Mouse (Mus musculus) neural tube, postnatal 0 days (tissue): ENCODE data around the gene Rtbdn. TPM values are rescaled to one million over a fixed set of nuclear protein-coding genes. Genes with fewer than 3 reads are reported as not detected.

ENCODE experiments used
- microRNA-seq: library from miRNA; unstranded; fragments of <30 nt; microRNA quantifications from one replicate; pipeline ENCODE4, GENCODE M21; 2016
- polyA plus RNA-seq: library from polyadenylated mRNA; unstranded; fragments of >200 nt; fragmentation: Nextera tagmentation; extraction: Ambion mirVana; gene quantifications from 2 replicates; pipeline ENCODE4 v1.2.1, GENCODE M21; 2015

The Rtbdn gene
- polyA plus RNA-seq: 3.0 and 4.9 TPM in 2 replicates

DNA sequence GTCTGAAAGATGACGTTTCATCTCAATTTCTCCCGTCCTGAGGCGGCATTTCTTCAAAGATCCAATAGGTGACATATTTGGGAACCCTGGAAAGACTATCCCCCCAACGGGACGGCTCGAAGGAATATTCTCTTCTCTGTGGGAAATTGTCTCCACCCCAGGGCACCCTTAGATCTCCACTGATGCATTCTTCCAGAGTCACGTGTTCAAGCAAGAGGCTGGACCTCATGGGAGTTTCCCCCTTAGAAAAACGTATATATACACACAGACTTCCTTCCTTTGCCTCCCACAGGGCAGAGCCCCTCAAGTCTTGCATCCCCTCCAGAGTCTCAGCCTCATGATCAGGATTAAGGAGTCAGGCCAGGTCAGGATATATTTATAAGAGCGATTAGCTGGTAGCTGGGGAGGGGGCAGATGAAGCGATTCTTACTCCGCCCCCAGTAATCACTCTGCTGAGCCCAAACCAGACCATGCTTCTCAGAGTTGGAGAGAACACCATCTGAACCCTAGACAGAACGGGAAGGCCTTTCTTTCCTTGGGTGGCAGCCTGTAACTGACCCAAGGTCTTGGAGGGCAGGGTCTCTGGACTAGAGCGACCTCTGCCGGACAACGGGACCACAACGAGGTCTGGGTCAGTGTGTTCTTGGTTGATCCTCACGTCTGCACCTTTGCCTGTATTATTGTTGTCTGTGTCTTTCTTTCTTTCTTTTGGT, at the start of gene Rtbdn:
Rtbdn (plus strand) TSS at position 464 of the 713 bp plus-strand sequence.

DNA sequence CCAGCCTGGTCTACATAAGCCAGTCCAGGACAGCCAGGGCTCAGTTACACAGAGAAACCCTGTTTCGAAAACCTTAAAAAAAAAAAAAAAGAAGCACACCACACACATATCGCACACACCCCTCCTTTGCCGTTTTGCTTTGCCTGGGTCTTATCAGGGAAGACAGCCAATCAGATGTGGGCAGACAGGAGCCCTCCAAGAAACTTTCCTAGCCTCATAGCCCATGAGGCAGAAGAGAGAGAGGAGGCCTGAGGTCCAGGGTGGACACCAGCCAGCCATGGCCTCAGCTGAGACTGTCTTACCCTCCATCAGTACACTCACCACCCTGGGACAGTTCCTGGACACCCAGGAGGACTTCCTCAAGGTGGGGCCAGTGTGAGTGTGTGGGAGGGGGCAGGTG, 45.0 kb upstream of the Rtbdn start, which contains the start of gene Klf1:
Klf1 (plus strand) TSS at position 177 of the 400 bp plus-strand sequence.

DNA sequence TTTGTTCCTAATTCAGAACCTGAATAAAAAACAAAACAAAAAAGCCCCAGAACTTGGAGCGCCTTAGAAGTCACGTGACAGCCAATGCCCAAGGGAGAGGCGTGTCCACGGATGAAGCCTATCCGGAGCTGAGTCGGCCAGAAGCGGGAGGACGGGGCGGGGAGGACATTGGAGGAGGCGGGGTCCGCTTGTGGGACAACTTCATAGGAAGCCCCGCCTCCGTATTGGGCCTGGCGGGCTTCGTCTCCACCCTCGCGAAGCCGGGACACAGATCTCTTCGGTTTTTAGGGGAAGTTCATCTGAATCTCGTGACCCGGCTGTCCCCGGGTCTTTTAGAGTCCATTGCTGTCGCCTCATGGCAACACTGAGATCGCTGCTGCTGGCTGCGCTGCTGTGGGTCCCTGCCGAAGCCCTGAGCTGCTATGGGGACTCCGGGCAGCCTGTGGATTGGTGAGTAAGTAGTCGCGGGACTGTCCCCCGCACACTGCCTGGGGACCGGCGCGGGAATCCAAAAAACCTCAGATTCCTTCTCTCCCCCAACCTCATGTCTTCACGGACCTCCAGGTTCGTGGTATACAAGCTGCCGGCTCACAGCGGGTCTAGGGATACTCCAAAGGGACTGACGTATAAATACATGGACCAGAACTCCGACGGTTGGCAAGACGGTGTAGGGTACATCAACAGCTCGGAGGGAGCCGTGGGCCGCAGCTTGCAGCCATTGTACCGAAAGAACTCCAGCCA, 38.2 kb upstream of the Rtbdn start, which contains the start of gene Dnase2a:
Dnase2a (plus strand) TSS at position 140 of the 741 bp plus-strand sequence.

DNA sequence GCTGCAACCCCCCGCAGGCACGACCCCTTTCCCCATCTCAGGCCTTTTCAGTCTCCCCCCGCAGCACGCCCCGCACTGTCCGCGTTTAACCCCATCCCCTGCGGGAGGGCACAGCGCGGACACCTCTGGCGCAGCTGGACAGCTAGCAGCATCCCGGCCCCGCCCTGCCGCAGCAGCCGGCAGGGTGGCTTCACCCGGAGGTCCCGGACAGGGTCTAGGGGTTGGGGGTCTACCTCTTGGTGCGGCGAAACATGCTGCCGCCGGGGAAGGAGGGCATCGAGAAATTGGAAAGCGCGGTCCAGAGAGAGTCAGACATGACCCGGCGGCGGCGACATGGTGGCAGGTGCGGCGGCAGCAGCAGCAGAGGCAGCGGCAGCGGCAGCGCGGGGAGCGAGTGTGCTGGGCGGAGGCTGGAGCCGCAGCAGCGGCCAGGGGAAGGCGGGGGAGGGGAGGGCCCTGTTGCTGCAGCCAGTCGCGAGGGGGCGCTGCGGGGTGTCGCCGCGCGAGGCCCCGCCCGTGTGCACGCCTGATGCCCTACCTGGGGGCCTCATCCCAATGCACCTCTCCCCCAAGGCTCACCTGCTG, 9.7 kb upstream of the Rtbdn start, which contains the start of gene Mast1:
Mast1 (minus strand) TSS at position 398 of the 585 bp plus-strand sequence.

DNA sequence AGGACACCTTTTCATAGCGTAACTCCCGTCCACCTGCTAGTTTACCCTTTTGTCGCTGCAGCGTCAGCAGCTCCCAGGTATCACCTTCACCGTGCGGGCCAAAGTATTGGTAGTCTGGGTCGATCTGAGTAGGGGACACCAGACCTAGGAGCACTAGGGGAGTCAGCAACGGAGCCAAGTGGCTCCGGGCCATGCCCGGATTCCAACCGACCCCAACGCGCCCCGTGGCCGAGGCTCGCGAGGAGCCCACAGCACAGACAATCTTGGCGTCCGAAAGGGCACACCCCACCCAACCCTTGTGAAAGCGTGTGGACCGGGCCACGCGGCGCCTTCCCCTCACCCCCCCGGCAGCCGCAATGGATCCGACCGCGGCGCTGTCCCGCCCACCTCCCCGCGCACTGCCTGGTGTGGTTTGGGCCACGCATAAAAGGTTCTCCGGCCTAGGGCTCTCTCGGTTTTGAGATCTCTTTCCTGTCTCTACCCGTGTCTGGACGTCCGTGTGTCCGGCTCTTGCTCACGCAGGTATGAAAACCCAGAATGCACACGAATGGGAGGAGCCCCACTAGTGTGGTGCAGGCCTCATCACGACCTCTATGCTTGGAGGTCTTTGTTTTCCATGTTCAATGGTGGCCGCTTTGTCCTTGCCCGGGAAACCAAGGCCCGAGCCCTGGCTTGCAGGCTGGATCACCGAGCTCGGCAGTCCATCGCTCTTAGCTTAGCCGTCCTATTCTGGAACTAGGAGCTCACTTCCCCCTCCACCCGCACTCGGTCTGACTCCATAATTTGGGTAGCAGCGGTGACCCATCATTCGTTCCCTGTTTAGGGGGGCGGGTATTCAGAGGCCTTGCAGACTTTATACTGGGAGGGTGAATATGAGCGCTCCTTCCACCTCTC, 22.7 kb downstream of the Rtbdn start, which contains the start of the genes Gm49661, Prdx2 and Rnaseh2a:
Gm49661 (minus strand) TSS at position 193 of the 894 bp plus-strand sequence.
Prdx2 (plus strand) TSS at position 347 of the 894 bp plus-strand sequence.
Rnaseh2a (minus strand) TSS at position 527 of the 894 bp plus-strand sequence.

DNA sequence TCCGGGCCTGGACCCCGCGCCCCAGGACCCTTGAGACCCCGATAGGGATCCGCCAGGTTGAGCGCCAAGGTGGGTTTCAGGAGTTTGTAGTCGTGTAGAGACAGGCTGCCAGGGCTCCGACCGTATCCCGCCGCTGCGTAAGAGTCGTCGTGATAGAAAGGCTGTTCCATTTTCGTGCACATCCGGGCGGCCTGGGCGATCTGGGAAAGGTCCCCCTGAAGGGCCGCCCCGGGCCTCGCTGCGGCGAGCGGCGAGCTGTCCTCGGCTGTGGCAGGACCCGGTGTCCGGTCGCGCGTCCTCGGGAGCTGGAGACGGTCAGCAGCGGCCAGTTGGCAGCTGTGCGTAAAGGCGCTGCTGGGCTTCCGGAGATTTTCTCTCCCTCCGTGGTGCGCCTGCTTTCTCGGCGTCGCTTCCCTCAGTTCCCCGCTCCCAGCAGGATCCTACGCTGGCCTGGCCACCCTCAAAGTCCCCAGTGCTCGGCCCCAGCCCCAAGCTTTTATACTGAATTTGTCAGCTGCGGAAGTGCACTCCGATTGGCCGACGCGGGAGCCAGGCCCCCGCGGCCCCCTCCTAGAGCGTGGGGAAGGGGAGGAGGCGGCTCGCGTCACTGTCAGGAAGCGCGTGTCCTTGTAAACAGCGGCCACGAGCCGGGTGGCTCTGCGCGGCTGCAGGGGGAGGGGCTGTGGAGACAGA, 31.6 kb downstream of the Rtbdn start, which contains the start of gene Junb:
Junb (minus strand) TSS at position 471 of the 693 bp plus-strand sequence.

DNA sequence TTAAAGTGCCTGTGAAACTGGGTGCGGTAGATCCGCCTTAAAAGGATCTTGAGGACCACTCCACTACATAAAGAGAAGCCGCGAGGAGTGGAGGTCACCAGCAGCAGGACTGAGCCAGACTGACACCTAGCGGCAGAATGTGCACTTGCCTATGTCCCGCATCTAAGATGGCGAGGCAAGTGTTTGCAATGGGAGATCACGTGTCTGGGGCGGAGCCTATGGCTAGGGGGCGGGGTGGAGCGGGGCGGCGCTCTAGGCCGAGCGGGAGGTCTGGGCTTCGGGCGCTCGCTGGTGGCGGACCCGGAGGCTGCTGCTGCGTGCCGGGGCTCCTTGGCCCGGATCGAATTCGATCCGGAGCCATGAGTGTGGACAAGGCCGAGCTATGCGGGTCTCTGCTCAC, 43.6 kb downstream of the Rtbdn start, which contains the start of gene Hook2:
Hook2 (plus strand) TSS at position 255 of the 400 bp plus-strand sequence.

Small RNA genes within 50 kb of the gene (microRNA-seq; reads per million reads assigned to microRNA genes)
- not detected for gene Gm24197

Other genes starting within 250 kb of the Rtbdn start
- gene Lyl1, start 245.5 kb upstream of the Rtbdn start, polyA plus RNA-seq: 3.7 and 4.8 TPM in 2 replicates
- 0.57 and 1.4 TPM in 2 replicates for gene G430095P16Rik, start 224.0 kb upstream of the Rtbdn start, polyA plus RNA-seq
- gene Nfix, start 146.6 kb upstream of the Rtbdn start, polyA plus RNA-seq: 72.8 and 75.0 TPM in 2 replicates
- gene Dand5, start 124.2 kb upstream of the Rtbdn start, polyA plus RNA-seq: 15.3 TPM in 2 replicates
- gene Gadd45gip1, start 115.5 kb upstream of the Rtbdn start, polyA plus RNA-seq: 47.5 and 50.9 TPM in 2 replicates
- 96.2 and 103 TPM in 2 replicates for gene Rad23a, start 106.3 kb upstream of the Rtbdn start, polyA plus RNA-seq
- 450 and 531 TPM in 2 replicates for gene Calr, start 100.1 kb upstream of the Rtbdn start, polyA plus RNA-seq
- gene Farsa, start 90.0 kb upstream of the Rtbdn start, polyA plus RNA-seq: 81.3 and 92.5 TPM in 2 replicates
- 57.4 and 59.5 TPM in 2 replicates for gene Syce2, start 74.9 kb upstream of the Rtbdn start, polyA plus RNA-seq
- 39.3 and 46.9 TPM in 2 replicates for gene Gcdh, start 53.1 kb upstream of the Rtbdn start, polyA plus RNA-seq
- gene Klf1, start 45.1 kb upstream of the Rtbdn start, polyA plus RNA-seq: 0.32 and 0.45 TPM in 2 replicates
- 8.1 and 8.6 TPM in 2 replicates for gene Dnase2a, start 38.4 kb upstream of the Rtbdn start, polyA plus RNA-seq
- gene Mast1, start 9.6 kb upstream of the Rtbdn start, polyA plus RNA-seq: 66.1 and 78.5 TPM in 2 replicates
- gene Gm49661, start 22.4 kb downstream of the Rtbdn start, polyA plus RNA-seq: not detected in 2 replicates
- gene Prdx2, start 22.6 kb downstream of the Rtbdn start, polyA plus RNA-seq: 803 and 820 TPM in 2 replicates
- gene Rnaseh2a, start 22.8 kb downstream of the Rtbdn start, polyA plus RNA-seq: 52.7 and 61.5 TPM in 2 replicates
- 8.8 and 9.0 TPM in 2 replicates for gene Junb, start 31.7 kb downstream of the Rtbdn start, polyA plus RNA-seq
- 24.5 and 30.2 TPM in 2 replicates for gene Hook2, start 43.6 kb downstream of the Rtbdn start, polyA plus RNA-seq
- 0.19 TPM in 1 of 2 replicates, not detected in the other for gene Best2, start 67.5 kb downstream of the Rtbdn start, polyA plus RNA-seq
- gene Asna1, start 78.3 kb downstream of the Rtbdn start, polyA plus RNA-seq: 139 and 141 TPM in 2 replicates
- 157 and 167 TPM in 2 replicates for gene Trir, start 79.8 kb downstream of the Rtbdn start, polyA plus RNA-seq
- 45.5 and 47.6 TPM in 2 replicates for gene Tnpo2, start 89.9 kb downstream of the Rtbdn start, polyA plus RNA-seq
- gene Fbxw9, start 113.1 kb downstream of the Rtbdn start, polyA plus RNA-seq: 66.7 and 79.1 TPM in 2 replicates
- not detected in 2 replicates for gene Gm5741, start 121.0 kb downstream of the Rtbdn start, polyA plus RNA-seq
- 131 and 132 TPM in 2 replicates for gene Dhps, start 124.8 kb downstream of the Rtbdn start, polyA plus RNA-seq
- gene Wdr83os, start 133.7 kb downstream of the Rtbdn start, polyA plus RNA-seq: 127 and 135 TPM in 2 replicates
- gene Wdr83, start 134.3 kb downstream of the Rtbdn start, polyA plus RNA-seq: 34.8 and 42.5 TPM in 2 replicates
- 20.5 and 24.7 TPM in 2 replicates for gene Man2b1, start 136.3 kb downstream of the Rtbdn start, polyA plus RNA-seq
- gene Zfp791, start 176.1 kb downstream of the Rtbdn start, polyA plus RNA-seq: 3.0 and 3.6 TPM in 2 replicates
- gene Cks1brt, start 204.9 kb downstream of the Rtbdn start, polyA plus RNA-seq: not detected in 2 replicates